Mouse (Mus musculus) megakaryocyte, embryonic 14.5 days (primary cell): ENCODE results near the gene Sucla2. TPM values are rescaled to one million over a fixed set of nuclear protein-coding genes. Genes with fewer than 3 reads are reported as not detected.

Experiments used
- H3K27me3 ChIP-seq: replicated peaks from 2 replicates; pipeline ENCODE3; 2012; ENCODE audit warnings: inconsistent platforms
- H3K36me3 ChIP-seq: replicated peaks from 2 replicates; pipeline ENCODE3; 2012; ENCODE audit warnings: low read length, inconsistent platforms, mixed read lengths
- H3K4me1 ChIP-seq: 2 replicates; pipeline ENCODE4 v1.6.1; 2012; ENCODE audit warnings: inconsistent platforms
- H3K4me3 ChIP-seq: replicated peaks from 2 replicates; pipeline ENCODE3; 2012; ENCODE audit warnings: moderate library complexity, mild to moderate bottlenecking, inconsistent platforms
- H3K9me3 ChIP-seq: 2 replicates; pipeline ENCODE4 v1.6.1; 2012; ENCODE audit warnings: inconsistent platforms
- FLI1 ChIP-seq: IDR thresholded peaks from 2 replicates; pipeline ENCODE4 v1.6.1; 2012; ENCODE audit warnings: low read length, inconsistent platforms, mixed read lengths
- GATA1 ChIP-seq: IDR thresholded peaks from 3 replicates; pipeline ENCODE4 v1.6.1; 2012; ENCODE audit warnings: mixed read lengths, low read length, inconsistent platforms, borderline replicate concordance
- polyA plus RNA-seq: library from polyadenylated mRNA; stranded (reverse); fragments of >175 nt; gene quantifications from 2 replicates; pipeline ENCODE4 v1.2.3, GENCODE M21; 2012; ENCODE audit warnings: low replicate concordance; ENCODE audit not compliant: insufficient read depth

The Sucla2 gene
- polyA plus RNA-seq, 1 experiment, result 21.4 TPM

- Histone ChIP-seq H3K4me3 (no peak overlapping the region), H3K36me3 (peaks cover 4% of the 10 kb centered on the region), H3K4me1 (peaks cover 31% of the 10 kb centered on the region), H3K27me3 (no peaks in the 10 kb centered on the region), H3K9me3 (peaks cover 8% of the 10 kb centered on the region)
- no peak for TF ChIP-seq GATA1
- TF ChIP-seq FLI1, result no peak
Observed at GRCm38 (mm10) chr14:73637460-73637859, 112.3 kb downstream of the Sucla2 start.

Other genes with a start within 250 kb of the Sucla2 start
- 3.0 and 6.4 TPM in 2 replicates for gene Rb1, start 199.5 kb upstream of the Sucla2 start, polyA plus RNA-seq
- 493 and 564 TPM in 2 replicates for gene Itm2b, start 140.0 kb upstream of the Sucla2 start, polyA plus RNA-seq
- 16.3 TPM in 1 of 2 replicates, not detected in the other for gene Med4, start 15.3 kb upstream of the Sucla2 start, polyA plus RNA-seq
- gene Nudt15, start 22.9 kb downstream of the Sucla2 start, polyA plus RNA-seq, result 0.08 TPM in 1 of 2 replicates, not detected in the other
- not detected in 2 replicates for gene Gm21750, start 135.9 kb downstream of the Sucla2 start, polyA plus RNA-seq